Mouse (Mus musculus) kidney, postnatal 36 days (tissue): ENCODE data around the gene Aff1.

ENCODE experiments used
- DNase-seq, 2 experiments: peaks; one replicate each; pipeline ENCODE4 v3.0.0; 2021 to 2022; ENCODE audit warnings: mixed read lengths in 2 of 2

Aff1 gene

DNA sequence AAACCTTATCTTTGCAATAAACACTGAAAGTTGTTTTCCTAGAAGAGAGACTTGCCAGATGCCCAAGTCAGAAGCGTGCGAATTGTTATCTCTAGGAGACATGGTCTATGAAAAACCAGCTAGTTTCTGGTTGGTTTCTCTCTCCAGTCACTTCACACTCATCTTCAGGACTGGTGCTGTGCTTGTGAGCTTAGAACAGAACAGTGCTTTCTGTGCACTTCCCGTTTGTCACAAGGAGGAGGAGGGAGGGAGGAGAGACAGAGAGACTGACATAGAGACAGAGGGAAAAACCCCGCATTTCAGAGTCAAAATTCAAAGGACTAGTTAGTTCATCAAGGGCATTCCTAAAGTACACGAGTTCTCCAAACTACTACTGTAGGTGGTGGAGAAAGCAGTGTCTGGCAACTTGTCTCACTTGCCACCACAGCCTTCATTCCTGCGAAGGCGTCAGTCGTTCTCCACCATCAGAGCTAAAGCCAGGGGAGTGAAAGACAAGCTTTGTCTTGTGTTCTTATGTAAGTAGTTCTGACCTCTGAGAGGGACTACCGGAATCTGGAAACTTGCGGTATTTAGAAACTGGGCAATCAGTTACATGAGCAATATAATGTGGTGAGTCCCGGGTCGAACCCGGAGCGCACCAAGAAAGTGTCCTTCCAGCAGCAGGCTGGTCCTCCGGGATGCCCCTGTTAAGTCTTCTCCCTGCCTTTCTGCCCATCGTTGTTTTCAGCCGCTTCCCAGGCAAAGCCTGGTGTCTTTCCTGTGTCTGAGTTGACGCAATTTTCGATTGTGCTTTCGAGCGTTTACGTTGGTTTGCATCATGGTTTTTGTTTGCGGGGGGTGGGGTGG is 60.7 kb downstream of the Aff1 start:
- peak in 1 of 2 experiments; percentile 54 for DNase-seq

DNA sequence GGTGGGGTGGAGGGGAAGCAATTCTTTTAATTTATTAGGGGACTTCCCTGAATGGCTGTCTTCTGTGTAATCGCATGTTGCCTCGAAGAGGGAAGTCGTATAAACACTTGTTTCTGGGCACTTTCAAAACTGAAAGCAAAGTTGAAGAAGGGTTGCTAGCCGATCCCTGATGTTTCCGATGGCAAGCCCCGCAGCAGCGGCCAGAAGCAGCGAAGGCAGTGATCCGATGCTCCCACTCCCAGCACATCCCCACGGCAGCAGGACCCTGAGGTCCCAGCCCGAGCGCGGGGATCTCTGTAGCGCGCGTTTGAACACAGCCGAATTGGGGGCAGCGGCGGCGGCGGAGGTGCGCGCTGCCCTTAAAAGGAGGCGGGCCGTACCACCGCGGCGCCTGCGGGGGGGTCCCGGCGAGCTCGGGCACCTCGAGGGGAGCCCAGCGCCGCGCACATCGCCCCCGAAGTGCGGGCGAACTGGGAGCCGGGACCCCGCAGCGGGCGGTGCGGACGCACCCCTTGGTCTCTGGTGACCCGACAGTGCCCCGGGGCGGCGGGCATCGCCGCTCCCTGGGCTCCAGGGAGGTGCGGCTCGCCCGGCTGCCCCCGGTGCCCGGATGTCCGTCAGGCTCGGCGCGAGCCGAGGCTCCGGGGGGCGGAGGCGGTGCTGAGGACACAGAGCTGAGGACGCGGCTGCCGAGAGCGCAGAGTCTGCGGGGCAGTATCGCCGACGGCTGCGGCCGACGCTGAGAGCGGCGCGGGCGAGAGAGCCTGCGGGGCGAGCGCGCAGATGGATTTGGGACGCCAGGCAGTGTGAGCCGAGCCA is 61.5 kb downstream of the Aff1 start:
- DNase-seq, result peak; percentile 92 to 94

DNA sequence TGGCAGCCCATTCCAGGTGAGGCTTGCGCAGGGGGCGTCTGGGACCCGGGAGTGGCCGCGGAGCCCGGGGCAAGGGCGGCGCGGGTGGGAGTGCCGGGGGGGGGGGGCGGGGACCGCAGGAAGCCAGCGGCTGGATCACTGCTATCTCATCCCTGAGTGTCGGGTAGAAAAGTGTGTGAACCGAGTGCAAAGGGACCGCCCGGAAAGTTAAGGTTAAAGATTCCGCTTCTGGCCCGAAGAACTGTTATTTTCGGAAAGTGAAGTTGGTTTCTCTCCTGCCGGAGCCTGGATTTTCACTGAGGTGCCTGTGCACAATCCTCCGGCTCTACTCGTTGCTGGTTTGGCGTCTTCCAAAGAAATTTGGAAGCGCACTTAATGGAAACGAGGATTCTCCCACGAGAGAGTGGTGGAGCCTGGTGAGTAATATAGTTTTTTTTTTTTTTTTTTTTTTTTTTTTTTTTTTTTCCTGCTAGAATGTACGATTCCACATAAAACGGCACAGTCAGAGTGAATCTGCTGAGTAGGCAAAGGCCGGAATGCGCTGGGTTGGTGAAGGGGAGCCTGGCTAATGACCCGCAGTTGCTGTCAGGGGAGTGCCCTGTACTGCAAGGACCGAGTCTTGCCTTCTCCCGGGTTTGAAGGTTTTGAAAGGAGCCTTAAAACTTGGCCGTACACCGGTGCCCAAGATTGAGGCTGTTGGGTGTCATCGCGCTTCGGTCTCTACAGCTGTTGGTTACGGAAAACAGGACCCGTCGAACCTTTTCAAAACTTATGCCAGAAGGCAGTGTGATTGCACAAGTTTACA is 62.4 kb downstream of the Aff1 start:
- peak; percentile 76 to 78 for DNase-seq

DNA sequence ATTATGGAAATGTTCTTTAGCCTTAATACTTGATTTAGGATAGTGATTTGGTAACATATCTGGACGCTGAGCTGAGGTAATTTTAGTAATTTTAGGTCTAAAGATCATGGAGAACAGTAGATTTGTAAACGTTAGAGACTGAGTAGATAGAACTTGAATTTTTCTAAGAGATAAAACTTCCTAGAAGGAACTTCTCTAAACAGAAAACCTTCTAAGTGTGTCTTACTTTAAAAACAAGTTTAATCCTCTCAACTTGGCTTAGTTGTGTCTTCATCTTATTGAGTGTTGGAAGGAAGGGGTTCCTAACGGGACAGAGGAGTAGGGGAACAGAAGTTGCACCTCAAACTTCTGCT is 62.9 kb downstream of the Aff1 start:
- no peak for DNase-seq

DNA sequence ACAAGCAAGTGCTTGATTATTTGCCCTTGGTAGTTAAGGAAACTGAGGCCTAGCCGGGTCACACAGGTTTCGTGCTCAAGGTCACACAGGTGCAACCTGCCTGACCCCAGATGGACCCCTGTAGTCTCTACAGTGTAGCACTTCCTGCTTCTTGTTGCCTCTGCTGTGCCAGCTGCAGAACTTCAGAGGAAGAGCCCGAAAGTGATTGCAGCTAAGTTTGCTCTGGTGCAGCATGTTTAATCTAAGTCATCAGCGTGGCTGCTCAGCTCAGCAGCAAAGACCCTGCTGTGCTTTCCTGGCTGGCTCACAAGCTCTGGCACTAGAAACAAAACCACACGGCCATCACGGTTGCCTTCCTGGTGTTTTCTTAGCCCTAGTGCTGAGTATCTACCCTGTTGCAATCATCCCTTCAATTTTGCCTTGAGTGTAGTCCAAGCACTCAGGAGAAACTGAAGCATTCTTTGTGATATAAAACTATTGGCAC is 64.1 kb downstream of the Aff1 start:
- no peak for DNase-seq

DNA sequence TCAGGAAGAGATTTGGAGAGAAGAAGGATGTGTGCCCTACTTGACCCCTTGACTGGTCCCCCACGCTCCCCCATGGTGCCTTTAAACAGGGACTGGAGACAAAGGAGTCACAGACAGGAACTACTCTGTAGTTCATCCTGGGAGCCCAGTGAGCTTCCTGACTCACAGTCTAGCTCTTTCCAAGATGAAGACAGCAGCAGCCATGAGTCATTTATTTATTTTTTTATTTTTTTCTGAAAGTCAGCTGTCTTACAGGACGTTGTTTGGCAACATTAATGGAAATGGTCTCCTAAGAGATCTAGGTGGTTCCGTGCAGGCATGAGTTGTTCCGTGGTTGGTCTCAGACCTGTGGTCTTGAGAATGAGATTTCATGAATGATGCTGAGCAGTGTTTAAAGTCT is 66.3 kb downstream of the Aff1 start:
- no peak for DNase-seq

DNA sequence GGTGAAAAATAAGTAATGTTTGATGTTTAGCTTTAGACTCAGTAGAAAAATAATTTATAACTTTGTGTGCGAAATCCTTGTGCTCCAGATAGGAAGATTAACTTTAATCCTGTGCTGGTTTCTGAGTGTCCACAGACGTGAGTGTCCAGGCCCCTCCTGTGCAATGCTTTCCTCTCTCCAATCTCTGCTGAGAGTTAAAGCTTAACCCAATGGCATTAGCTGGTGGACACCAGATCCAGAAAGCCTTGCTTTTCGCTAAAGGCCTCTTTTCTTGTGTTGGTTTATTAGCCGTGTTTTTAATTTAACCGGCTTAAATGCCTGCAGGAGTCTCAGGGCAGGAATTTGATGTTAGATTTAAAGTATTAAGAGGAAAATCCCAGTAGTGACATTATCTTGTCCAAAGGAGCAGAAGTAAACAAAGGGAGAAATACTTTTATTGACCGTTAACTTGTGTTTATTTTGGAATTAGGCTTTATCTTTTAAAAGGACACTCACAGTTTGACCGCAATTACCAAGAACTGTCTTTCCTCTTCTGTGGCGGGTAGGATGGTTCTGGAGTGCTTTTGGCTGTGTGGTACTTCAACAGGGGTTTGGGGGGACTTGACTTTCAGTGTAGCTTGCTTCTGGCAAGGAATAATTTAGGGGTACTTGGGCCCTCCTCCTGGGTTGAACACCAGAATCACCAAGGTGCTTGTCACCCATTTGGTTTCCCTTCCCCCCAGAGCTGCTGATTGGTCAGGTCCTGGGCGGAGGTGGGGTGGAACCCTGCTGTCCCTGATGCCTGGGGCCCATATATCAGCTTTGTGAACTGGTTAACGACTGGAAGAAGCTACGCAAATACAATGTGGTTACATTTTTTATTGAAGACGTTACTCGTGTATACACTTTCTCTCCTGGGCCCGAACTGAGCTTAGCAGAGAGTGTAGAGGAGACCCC is 67.6 kb downstream of the Aff1 start:
- DNase-seq, result peak in 1 of 2 experiments; percentile 40

DNA sequence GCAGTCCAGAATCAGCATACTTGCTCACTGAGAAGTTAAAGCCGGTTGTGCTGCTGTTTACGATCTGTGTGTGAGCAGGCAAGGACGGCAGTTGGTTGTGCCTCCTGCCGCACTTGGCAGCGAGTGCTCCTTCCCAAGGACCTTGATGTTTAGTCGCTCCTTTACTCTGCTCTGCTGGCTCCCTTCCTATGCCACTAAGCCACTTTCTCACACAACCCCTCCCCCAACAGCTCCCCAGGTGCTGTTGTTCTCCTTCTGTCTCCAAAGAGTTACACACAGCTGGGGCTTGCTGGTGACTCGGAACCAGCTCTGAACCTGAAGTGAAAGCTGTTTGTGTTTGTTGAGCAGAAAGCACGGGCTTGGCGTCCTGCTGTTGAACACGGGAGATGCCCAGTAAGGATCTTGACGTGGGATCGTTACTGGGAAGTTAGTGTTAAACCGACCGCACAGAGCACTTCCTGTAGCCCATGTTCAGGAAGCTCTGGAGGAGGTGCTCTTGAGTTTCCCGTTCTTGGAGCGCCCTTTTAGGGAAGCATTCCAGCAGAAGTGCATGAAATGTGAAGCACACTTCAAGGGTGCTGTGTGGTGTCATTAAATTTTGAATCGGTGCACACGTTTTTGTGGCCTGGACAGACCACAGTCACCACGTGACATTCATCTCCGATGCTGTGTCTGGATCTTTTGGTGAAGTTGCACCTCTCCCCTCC is 68.4 kb downstream of the Aff1 start:
- DNase-seq, result peak; percentile 79 to 81

DNA sequence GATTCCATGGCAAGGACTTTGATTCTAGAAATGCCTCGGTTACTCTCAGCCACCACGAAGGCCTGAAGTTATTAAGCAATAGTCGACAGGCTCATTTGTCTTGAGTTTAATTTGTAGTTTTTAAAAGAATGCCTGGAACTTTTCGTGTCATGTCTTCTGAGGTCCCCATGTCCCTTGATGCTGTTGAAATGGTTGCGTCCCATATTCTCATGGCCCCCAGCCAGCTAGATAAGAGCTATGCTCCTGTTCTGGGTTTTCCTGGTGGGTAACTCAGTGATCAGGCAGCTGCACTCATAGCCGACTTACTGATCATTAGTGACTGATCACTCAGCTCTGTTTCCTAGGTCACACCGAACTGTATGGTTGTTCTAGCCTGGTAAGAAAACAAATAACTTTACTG is 69.6 kb downstream of the Aff1 start:
- no peak for DNase-seq

DNA sequence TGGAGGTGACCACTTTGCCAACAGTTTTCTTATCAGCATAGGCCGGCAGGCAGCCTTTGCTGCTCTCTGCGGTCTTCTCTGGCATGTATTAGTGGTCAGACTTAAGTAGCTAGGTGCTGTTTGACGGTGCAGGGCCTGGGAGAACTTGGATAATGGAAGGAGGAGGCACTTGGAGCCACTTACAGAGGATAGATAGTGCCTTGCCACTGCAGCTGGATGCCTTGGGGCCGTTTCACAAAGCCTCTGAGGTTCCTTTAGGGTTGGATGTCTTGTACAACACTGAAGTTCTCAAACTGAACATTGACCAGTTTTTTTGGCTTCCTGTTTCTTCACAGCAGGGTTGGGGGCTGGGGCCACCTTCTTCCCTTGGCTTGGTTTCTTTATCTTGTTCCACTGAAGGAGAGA is 70.7 kb downstream of the Aff1 start:
- no peak for DNase-seq

DNA sequence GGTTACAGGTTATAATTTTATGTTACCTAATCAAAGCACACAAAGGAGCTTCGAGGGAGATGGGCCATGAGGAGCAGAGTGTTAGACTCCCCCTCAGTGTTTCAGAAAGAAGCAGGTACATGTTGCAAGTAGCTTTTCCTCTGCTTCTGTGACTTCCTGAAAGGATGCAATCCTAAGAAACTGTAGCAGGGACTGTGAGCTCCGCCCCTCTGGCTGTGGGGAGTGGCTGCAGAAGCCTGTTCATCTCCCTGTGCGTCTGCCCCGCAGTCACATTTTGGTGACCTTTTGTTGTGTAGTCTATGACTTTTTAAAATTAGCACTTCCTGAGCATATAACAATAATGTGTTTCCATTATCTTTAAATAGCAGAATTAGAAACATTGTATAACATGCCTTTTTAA is 73.2 kb downstream of the Aff1 start:
- DNase-seq, result no peak

DNA sequence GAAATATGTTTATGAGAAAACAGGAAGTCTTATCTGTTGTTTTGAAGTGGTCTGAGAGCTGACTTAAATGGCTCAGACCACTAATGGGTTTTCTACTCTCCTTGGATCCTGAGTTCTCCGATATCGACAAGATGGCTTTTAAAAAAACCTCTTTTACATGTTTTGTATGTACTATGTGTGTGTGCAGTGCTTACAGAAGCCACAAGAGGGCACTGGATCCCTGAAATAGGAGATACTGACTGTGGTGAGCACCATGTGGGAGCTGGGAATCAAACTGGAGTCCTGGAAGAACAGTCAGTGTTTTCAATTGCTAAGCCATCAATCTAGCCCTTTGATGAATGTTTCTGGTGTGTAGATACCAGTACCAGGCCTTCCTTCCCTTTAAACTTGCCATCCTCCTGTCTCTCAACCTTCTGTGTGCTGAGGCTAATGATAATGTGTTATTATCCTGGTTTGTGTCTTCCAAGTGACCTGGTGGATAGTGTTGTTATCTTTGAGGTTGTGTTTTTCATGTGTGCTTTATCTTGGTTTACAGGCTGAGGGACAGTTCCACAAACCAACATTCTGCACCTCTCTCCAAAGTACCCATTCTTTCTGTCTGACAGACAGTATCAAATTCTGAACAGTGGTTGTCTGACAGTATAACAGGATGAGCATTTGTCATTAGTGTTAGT is 73.7 kb downstream of the Aff1 start:
- no peak for DNase-seq

DNA sequence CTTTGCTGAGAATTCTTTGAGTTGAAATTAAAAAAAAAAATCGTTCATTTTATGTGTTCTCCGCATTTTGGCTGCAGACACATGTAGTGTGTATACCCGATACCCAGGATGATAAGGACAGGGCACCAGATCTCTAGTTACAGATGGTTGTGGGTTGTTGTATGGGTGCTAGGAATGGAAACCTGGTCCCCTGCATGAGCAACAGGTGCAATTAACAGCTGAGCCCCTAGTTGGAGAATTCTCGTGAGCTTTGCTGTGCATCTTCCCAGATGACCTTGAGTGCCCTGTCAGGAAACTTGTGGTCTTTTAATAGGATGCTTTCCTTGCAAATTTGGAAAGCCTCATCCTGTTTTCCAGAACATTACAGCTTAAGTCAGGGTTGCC is 74.2 kb downstream of the Aff1 start:
- no peak for DNase-seq

DNA sequence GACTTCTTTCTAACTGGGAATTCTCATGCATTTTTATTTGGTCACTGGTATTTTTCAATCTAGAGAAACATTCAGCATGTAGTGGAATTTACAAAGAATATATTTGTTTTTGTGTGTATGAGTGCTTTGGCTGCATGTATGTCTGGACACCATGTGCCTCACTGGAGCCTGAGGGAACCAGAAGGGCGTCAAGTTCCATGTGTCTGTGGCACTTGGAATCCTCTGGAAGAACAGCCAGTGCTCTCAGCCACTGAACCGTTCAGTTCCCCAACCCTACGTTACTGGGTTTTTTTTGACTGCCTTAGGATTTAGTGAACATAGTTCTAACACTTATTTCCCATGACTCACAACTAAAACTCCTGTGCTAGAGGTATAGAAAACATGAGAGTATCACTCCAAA is 76.8 kb downstream of the Aff1 start:
- DNase-seq, result peak in 1 of 2 experiments; percentile 35

DNA sequence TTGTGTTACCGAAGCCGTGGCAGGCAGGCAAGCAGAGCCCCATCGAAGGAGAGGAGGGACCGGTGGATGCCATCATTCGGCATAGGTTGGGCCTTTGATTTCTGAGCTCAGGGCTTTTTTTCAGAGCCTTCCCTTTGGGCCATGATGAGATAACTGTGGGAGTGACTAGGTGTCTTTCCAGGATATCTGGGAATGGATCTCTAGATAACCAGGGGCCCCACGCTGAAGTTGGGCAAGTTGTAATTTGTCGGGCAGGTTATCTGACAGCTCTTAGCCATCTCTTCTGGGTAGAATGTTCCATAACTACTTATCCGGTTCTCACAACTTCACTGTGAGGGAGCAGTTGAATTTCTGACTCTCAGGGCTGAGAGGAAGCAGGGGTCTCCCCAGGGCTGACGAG is 77.5 kb downstream of the Aff1 start:
- DNase-seq, result no peak

DNA sequence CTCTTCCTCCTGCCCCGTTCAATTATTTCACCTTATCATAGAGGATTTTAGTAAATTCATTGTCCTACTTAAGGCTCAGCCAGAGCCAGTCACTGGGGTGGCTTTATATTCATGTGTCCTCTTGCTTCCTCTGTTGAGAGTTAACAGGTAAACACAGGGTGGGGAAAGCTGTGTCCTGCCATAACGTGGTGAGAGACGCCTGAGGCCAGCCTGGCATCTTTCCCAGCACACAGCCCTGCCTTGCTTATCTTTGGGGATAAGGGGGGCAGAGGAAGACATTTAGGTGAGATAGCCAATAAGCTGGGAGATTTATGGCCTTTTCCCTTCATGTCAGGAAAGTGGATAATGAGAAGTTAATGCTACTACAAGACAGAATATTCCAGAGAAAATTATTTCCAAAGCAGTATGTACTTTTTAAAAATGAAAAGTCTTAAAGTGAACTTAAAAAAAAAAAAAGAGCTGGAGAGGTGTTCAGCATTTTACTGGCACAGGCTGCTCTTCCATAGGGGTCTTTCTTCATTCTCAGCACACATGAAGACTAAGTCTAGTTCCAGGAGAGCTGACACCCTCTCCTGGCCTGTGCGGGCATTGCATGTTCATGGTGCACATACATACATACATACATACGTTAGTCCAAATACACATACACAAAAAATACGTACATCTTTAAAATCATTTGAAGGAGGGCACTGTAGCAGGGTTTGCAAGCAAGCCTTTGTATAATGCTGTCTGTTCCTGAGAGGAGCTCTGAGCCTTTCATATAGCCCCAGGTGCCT is 78.5 kb downstream of the Aff1 start:
- DNase-seq, result peak in 1 of 2 experiments; percentile 63

DNA sequence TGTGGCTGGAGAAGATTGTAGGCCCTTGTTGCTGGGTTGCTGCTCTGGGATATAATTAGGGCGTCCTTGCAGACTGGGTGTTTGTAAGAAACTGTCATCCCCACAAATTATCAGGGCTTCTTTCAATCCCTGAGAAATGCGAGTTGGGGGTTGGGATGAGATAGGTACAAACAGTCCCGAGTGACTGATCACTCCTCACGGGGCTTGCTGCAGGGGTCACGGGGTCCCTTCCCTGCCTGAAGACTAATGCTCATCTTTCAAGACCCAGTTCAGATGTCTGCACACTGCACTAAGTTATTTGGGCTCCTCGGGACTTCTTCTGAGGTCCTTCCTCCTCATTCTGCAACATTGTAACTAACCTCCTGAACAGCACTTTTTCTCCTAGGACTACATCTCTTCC is 79.2 kb downstream of the Aff1 start:
- no peak for DNase-seq

DNA sequence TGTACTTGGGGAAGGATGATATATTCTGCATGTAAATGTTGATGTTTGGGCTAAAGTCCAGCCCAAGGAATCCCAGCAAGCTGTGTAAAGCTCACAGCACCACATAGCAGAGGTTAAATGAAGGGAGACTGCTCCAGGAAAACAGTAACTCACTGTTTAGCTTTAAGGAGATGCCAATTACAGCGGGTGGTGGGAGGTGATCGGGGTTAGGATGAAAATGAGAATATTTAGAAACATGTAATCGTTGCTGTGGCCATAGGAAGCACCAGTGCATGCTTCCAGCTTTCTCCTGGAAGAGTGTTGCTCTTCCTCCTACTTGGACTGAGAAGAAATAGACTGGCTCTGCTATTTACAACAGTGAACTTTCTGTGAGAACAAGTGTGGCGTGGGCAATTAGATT is 80.1 kb downstream of the Aff1 start:
- DNase-seq, result no peak

DNA sequence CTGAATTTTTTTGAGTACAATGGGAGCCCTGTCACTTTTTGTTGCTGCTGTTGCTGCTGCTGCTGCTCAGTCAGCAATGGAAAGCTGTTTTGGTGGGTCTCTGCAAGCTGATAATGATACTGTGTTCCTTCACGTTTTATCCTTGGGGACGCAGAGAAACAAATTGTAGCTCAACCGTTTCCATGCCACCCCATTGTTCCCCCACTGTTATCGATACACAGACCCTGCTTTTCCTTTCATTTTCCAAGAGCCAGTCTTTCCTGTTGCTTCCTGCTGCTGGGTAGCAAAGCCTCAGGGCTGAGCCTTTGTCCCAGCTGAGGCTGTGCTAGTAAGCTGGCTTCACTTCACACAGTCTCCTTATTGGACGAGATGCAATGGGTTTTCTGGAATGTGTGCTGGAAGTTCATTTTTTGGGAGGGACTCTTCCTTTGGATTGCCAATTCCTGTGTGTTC is 81.0 kb downstream of the Aff1 start:
- DNase-seq, result peak; percentile 47 to 60
